Mouse (Mus musculus) erythroblast, embryonic 14.5 days (primary cell): Measurements from ENCODE around the gene Nubpl.

Experiments used
- GATA1 ChIP-seq: IDR thresholded peaks from 2 replicates; pipeline ENCODE4 v1.6.1; 2012; ENCODE audit warnings: low read length, inconsistent platforms, mixed read lengths
- TAL1 ChIP-seq: IDR thresholded peaks from 3 replicates; pipeline ENCODE4 v1.6.1; 2012; ENCODE audit warnings: low read length, inconsistent platforms, mixed read lengths

DNA sequence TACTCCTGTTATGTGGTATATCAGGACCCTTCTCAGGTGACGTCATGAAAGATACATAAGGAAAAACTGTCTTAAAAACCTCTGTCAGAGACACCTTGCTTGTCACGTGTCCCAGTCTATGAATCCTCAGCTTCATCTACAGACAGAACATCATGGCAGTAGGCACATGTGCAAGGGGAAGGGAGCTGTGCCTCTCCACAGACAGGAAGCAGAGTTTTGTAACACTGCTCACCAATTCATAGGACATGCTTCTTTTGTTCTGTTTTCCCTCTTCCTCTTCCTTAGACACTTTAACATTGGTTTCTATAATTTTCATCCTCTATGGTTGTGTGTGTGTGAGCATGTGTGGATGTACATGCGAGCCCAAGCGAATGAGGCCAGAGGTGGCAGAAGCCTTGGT is 100.9 kb downstream of the Nubpl start:
- TF ChIP-seq GATA1 (no peak), TAL1 (no peak)
